Mouse (Mus musculus): ENCODE results near the gene Dnase2a.

Dnase2a gene

GRCm38 (mm10) chr8:84936962-84937546 lies 28.7 kb downstream of the Dnase2a start, which contains the start of gene Mast1:
Gene Mast1, minus strand, starts transcription at chr8:84937359.
- DNase-seq (ENCODE audit: low read depth, low spot score) = no peak

GRCm38 (mm10) chr8:84937620-84938485 lies 29.5 kb downstream of the Dnase2a start:
- DNase-seq (ENCODE audit: low read depth, low spot score) = no peak

- DNase-seq (ENCODE audit: low read depth, low spot score) = no peak
Measured at GRCm38 (mm10) chr8:84943699-84944098, 35.3 kb downstream of the Dnase2a start.

- DNase-seq (ENCODE audit: low read depth, low spot score) = no peak
Measured at GRCm38 (mm10) chr8:84944478-84945160, 36.3 kb downstream of the Dnase2a start.

- DNase-seq (ENCODE audit: low read depth, low spot score) = no peak
Measured at GRCm38 (mm10) chr8:84945235-84945632, 36.9 kb downstream of the Dnase2a start.

- DNase-seq (ENCODE audit: low read depth, low spot score) = no peak
Measured at GRCm38 (mm10) chr8:84945633-84946527, 37.5 kb downstream of the Dnase2a start.

- no peak for DNase-seq (ENCODE audit: low read depth, low spot score)
Measured at GRCm38 (mm10) chr8:84946528-84947240, 38.3 kb downstream of the Dnase2a start, which contains the start of gene Rtbdn. Gene Rtbdn, plus strand, starts transcription at chr8:84946991.

- DNase-seq (ENCODE audit: low read depth, low spot score) = peak; percentile 74
Measured at GRCm38 (mm10) chr8:84947241-84947545, 38.8 kb downstream of the Dnase2a start.

GRCm38 (mm10) chr8:84949753-84950152 lies 41.4 kb downstream of the Dnase2a start:
- no peak for DNase-seq (ENCODE audit: low read depth, low spot score)

GRCm38 (mm10) chr8:84952612-84953255 lies 44.4 kb downstream of the Dnase2a start:
- DNase-seq (ENCODE audit: low read depth, low spot score) = no peak

GRCm38 (mm10) chr8:84956768-84957167 lies 48.4 kb downstream of the Dnase2a start:
- peak; percentile 96 for DNase-seq (ENCODE audit: low read depth, low spot score)

GRCm38 (mm10) chr8:84959811-84960210 lies 51.5 kb downstream of the Dnase2a start:
- DNase-seq (ENCODE audit: low read depth, low spot score) = peak; percentile 94

GRCm38 (mm10) chr8:84963952-84964351 lies 55.6 kb downstream of the Dnase2a start:
- DNase-seq (ENCODE audit: low read depth, low spot score) = no peak

- peak; percentile 99 for DNase-seq (ENCODE audit: low read depth, low spot score)
Measured at GRCm38 (mm10) chr8:84965731-84966291, 57.5 kb downstream of the Dnase2a start.

GRCm38 (mm10) chr8:84966603-84967002 lies 58.2 kb downstream of the Dnase2a start:
- peak; percentile 62 for DNase-seq (ENCODE audit: low read depth, low spot score)

GRCm38 (mm10) chr8:84967532-84968304 lies 59.4 kb downstream of the Dnase2a start:
- no peak for DNase-seq (ENCODE audit: low read depth, low spot score)

GRCm38 (mm10) chr8:84968650-84969049 lies 60.3 kb downstream of the Dnase2a start:
- DNase-seq (ENCODE audit: low read depth, low spot score) = no peak

- peak; percentile 75 for DNase-seq (ENCODE audit: low read depth, low spot score)
Measured at GRCm38 (mm10) chr8:84969241-84970134, 61.1 kb downstream of the Dnase2a start, which contains the start of the genes Gm49661, Prdx2 and Rnaseh2a. Gene Gm49661, minus strand, starts transcription at chr8:84969433. Gene Prdx2, plus strand, starts transcription at chr8:84969587. Gene Rnaseh2a, minus strand, starts transcription at chr8:84969767.
